Mouse (Mus musculus) midbrain, postnatal 0 days (tissue): ENCODE measurements around the gene Ncor2. TPM values are rescaled to one million over a fixed set of nuclear protein-coding genes. Genes with fewer than 3 reads are reported as not detected.

Experiments used
- ATAC-seq: fragments of 200-750 bp; cut with Nextera tagmentation; 2 replicates; pipeline ENCODE4 v1.8.0; 2017; ENCODE audit warnings: moderate number of reproducible peaks, mild to moderate bottlenecking, moderate TSS enrichment, moderate library complexity; ENCODE audit not compliant: low FRiP score
- DNase-seq: peaks from one replicate; pipeline ENCODE4 v3.0.0-alpha.2; 2015; ENCODE audit warnings: low spot score
- H3K27ac ChIP-seq: fragments of 300-500 bp; sonication (generic); 2 replicates; pipeline ENCODE4 v1.5.1; 2014; ENCODE audit warnings: low read depth, mild to moderate bottlenecking, low read length, mixed read lengths
- H3K27me3 ChIP-seq: fragments of 300-500 bp; sonication (generic); 2 replicates; pipeline ENCODE4 v1.6.1; 2014; ENCODE audit warnings: low read length, control low read depth, mixed read lengths; ENCODE audit not compliant: insufficient read depth
- H3K36me3 ChIP-seq: fragments of 300-500 bp; sonication (generic); 2 replicates; pipeline ENCODE4 v1.6.1; 2014; ENCODE audit warnings: low read length, control low read depth, mixed read lengths; ENCODE audit not compliant: insufficient read depth
- H3K4me1 ChIP-seq: fragments of 300-500 bp; sonication (generic); 2 replicates; pipeline ENCODE4 v1.6.1; 2014; ENCODE audit warnings: mild to moderate bottlenecking, control low read depth, antibody characterized with exemption, low read length, mixed read lengths; ENCODE audit not compliant: insufficient read depth
- H3K4me2 ChIP-seq: fragments of 300-500 bp; sonication (generic); 2 replicates; pipeline ENCODE4 v1.6.1; 2014; ENCODE audit warnings: low read depth, mild to moderate bottlenecking, low read length, mixed read lengths; ENCODE audit not compliant: poor library complexity, severe bottlenecking
- H3K4me3 ChIP-seq: fragments of 300-500 bp; sonication (generic); 2 replicates; pipeline ENCODE4 v1.5.1; 2014; ENCODE audit warnings: low read depth, mild to moderate bottlenecking, low read length, moderate library complexity
- H3K9ac ChIP-seq: fragments of 300-500 bp; sonication (generic); replicated peaks from 2 replicates; pipeline ENCODE4 v1.6.1; 2014; ENCODE audit warnings: mild to moderate bottlenecking, low read length, moderate library complexity, mixed read lengths; ENCODE audit not compliant: poor library complexity, severe bottlenecking
- H3K9me3 ChIP-seq: fragments of 300-500 bp; sonication (generic); 2 replicates; pipeline ENCODE4 v1.6.1; 2016; ENCODE audit warnings: low read length, control low read depth
- CTCF ChIP-seq: IDR thresholded peaks from 2 replicates; pipeline ENCODE4 v1.5.1; 2016; ENCODE audit warnings: antibody characterized with exemption, mild to moderate bottlenecking
- WGBS: fragments of 180-500 bp; shearing (Covaris S2); extraction: QIAGEN DNeasy Blood & Tissue Kit; methylation state at CpG from one replicate; pipeline ENCODE4 v1.1.7; 2014; 5-methylcytosine and 5-hydroxymethylcytosine counted together
- polyA plus RNA-seq: library from polyadenylated mRNA; unstranded; fragments of >200 nt; fragmentation: Nextera tagmentation; extraction: Ambion mirVana; gene quantifications from 2 replicates; pipeline ENCODE4 v1.2.1, GENCODE M21; 2015
- total RNA-seq: library from RNA; depleted of rRNA; stranded (reverse); fragments of >200 nt; gene quantifications from 2 replicates; pipeline ENCODE4 v1.2.3, GENCODE M21; 2014

Gene Ncor2
- total and polyA plus RNA-seq, 2 experiments from 2014 or later: 17.8 to 22.8 TPM

DNA sequence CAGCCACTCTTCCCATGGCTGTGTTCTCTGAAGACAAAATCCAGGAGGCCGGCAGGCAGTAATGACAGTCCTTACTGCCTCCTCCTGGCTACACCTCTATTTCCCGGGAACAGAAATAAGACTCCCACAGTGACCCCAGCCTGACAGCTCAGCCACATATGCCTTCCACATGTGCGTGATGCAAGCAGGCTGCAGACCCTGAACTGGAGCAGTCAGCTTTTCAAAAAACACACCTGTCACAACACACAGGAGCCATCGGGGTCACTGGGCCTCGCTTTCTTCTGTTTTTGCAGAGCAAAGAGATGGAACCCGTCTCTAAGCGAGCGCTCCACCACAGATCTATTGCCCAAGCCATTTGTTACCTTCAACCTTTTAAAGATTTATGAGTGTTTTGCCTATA, 68.8 kb downstream of the Ncor2 start:
- no peaks in the 10 kb centered on the region for H3K9me3 ChIP-seq
- H3K27ac ChIP-seq: 0 out of 2 replicates have a peak overlapping the region, but pooled peaks have one; percentile 18
- TF ChIP-seq CTCF: no peak
- DNase-seq: no peak
- H3K4me1 ChIP-seq: peaks cover 4% of the 10 kb centered on the region; the same call in 1 of the 2 replicates
- H3K27me3 ChIP-seq: no peaks in the 10 kb centered on the region
- ATAC-seq: no peak
- H3K36me3 ChIP-seq: peaks cover 18% of the 10 kb centered on the region
- 86% methylated on average over 8 of the region's 8 CpGs for WGBS
- no peak overlapping the region for H3K4me2 ChIP-seq
- no peak overlapping the region for H3K9ac ChIP-seq
- no peak overlapping the region for H3K4me3 ChIP-seq

DNA sequence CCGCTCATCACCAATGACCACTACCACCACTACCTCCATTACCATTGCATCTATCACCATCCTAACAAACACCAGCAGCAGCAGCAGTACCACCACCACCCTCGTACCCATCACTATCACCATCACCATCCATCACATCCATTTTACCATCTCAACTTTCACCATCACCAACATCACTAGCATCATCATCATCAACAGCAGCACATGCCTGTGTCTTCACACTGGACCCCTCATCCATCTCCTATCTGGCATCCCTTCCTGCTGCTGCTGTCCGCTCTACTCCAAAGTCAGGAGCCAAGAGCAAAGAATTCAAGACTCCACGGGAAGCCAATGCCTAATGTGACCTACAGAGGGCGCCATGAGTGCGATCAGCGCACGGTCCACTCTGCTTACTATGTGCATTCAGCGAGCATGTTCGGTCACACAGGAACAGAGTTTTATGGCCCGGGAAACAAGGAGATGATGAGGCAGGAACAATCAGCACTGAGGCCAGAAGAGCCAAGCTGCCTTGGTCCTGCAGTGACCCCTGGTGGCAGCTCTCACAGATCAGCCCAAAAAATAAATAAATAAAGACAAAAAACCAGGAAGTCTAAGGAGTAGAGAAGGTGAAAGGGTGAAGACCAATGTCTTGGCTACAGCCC, 71.9 kb downstream of the Ncor2 start:
- peak; percentile 82 for TF ChIP-seq CTCF
- no peak for ATAC-seq

GRCm38 (mm10) chr5:125106191-125106590, 72.8 kb downstream of the Ncor2 start:
- Histone ChIP-seq H3K9me3 (no peaks in the 10 kb centered on the region), H3K27me3 (no peaks in the 10 kb centered on the region), H3K9ac (no peak overlapping the region), H3K4me1 (peaks cover under 1% of the 10 kb centered on the region; the same call in 1 of the 2 replicates), H3K27ac (no peak overlapping the region), H3K4me2 (no peak overlapping the region), H3K36me3 (peaks cover 38% of the 10 kb centered on the region), H3K4me3 (no peak overlapping the region)
- DNase-seq: no peak
- no peak for TF ChIP-seq CTCF
- WGBS: 90% methylated on average over 16 of the region's 16 CpGs
- ATAC-seq: no peak

More for the DNA sequence above, 71.9 kb downstream of the Ncor2 start:
- Histone ChIP-seq H3K9ac (no peak overlapping the region), H3K27me3 (no peaks in the 10 kb centered on the region), H3K9me3 (no peaks in the 10 kb centered on the region), H3K36me3 (peaks cover 32% of the 10 kb centered on the region), H3K27ac (no peak overlapping the region), H3K4me3 (no peak overlapping the region), H3K4me1 (peaks cover 4% of the 10 kb centered on the region; the same call in 1 of the 2 replicates), H3K4me2 (no peak overlapping the region)
- WGBS: 66% methylated on average over 11 of the region's 11 CpGs
- DNase-seq: peak; percentile 85

DNA sequence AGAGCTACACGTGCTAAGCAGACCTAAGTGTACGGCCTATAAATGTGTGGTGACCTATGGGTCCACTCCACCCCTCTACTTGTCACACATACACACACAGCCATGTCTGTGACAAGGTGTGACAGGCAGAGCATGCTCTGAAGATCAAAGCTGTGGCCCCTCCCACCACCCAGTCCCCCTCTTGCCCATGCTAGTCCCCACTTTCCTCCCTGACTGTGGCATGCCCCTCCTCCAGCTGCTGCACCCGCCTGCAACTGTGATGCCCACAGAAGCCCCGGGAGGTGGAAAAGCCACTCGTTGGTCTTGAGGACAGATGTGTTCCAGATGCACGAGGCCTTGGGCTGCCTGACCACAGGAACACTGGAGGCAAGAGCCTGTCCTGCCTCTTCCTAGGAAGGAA, 74.2 kb downstream of the Ncor2 start:
- H3K27ac ChIP-seq: no peak overlapping the region
- peaks cover 38% of the 10 kb centered on the region for H3K36me3 ChIP-seq
- H3K4me1 ChIP-seq: no peaks in the 10 kb centered on the region
- H3K9me3 ChIP-seq: no peaks in the 10 kb centered on the region
- no peak overlapping the region for H3K9ac ChIP-seq
- H3K4me3 ChIP-seq: no peak overlapping the region
- no peaks in the 10 kb centered on the region for H3K27me3 ChIP-seq
- TF ChIP-seq CTCF: no peak
- H3K4me2 ChIP-seq: no peak overlapping the region
- DNase-seq (no peak), ATAC-seq (no peak)
- 37% methylated on average over 6 of the region's 6 CpGs for WGBS

DNA sequence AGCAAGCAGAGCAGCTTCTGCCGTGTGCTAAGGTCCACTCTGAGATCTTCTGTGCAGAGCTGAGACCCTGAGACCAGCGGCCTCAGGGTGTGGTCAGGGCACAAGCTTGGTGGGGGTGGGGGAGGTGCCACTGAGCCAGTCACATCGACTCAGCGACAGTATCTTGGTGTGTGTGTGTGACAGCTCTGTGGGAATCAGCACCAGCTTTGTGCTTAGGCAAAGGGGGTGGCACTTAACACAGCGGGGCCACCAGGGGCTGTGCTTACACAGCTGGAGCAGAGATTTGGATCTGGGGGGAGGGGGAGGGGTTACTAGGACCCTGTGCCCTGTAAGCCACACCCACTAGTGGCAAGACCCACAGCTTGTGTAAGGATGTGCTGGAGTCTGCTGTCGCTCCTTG, 75.6 kb downstream of the Ncor2 start:
- Histone ChIP-seq H3K27me3 (no peaks in the 10 kb centered on the region), H3K36me3 (peaks cover 39% of the 10 kb centered on the region), H3K9me3 (no peaks in the 10 kb centered on the region), H3K4me3 (no peak overlapping the region), H3K27ac (peak overlapping the region; percentile 65), H3K4me1 (no peaks in the 10 kb centered on the region), H3K9ac (no peak overlapping the region; the same call in 1 of the 2 replicates), H3K4me2 (no peak overlapping the region)
- TF ChIP-seq CTCF: no peak
- DNase-seq (peak; percentile 36), ATAC-seq (peak; percentile 25; the same call in 1 of the 2 replicates)
- 28% methylated on average over 6 of the region's 6 CpGs for WGBS

DNA sequence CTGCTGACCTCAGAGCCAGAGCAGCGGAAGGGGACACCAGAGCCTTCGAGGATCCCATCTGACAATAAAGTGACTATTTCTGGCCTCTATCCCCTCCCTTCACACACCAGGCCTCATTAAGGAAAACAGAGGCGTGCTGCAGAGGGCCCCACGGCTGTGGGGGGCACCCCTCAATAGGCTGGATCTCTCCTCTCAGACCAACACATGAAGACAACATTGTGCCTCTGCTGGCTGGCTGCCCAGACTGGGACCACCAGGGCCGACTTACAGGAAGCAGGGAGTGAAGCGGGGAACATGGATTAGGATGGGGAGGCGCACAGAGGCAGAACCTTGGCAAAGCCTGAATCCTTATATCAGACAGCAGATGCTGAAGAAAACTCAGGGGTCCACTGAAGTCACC, 76.1 kb downstream of the Ncor2 start:
- no peak for TF ChIP-seq CTCF
- Histone ChIP-seq H3K27me3 (no peaks in the 10 kb centered on the region), H3K4me2 (no peak overlapping the region), H3K4me3 (no peak overlapping the region), H3K4me1 (no peaks in the 10 kb centered on the region), H3K27ac (peak overlapping the region; percentile 65), H3K9ac (no peak overlapping the region; the same call in 1 of the 2 replicates), H3K9me3 (no peaks in the 10 kb centered on the region), H3K36me3 (peaks cover 35% of the 10 kb centered on the region)
- DNase-seq (peak; percentile 92), ATAC-seq (peak; percentile 75)
- WGBS: 33% methylated on average over 7 of the region's 7 CpGs
